Mouse (Mus musculus) thymus, adult 2 months (tissue): ENCODE results near the gene Grk1.

Source experiments
- CTCF ChIP-seq: fragments of 200-500 bp; IDR thresholded peaks from 2 replicates; pipeline ENCODE4 v1.5.1; 2012; ENCODE audit warnings: mild to moderate bottlenecking, control low read depth, low read length, moderate library complexity, borderline replicate concordance; ENCODE audit not compliant: control insufficient read depth, poor library complexity, insufficient read depth; ENCODE audit errors: extremely low read depth
- POLR2A ChIP-seq: fragments of 200-500 bp; IDR thresholded peaks from 2 replicates; pipeline ENCODE4 v1.6.1; 2012; ENCODE audit warnings: mild to moderate bottlenecking, low read length, control low read depth, moderate library complexity; ENCODE audit not compliant: control insufficient read depth, poor library complexity, insufficient read depth; ENCODE audit errors: extremely low read depth

GRCm38 (mm10) chr8:13461843-13462242, 57.0 kb downstream of the Grk1 start:
- TF ChIP-seq POLR2A (no peak), CTCF (peak; percentile 93)
